8 mouse cellular contexts compared by ENCODE assay signal in genomic region chr5:106825301-106825853, GRCm38 (mm10).
A peak's percentile ranks its signal among the peaks of the same experiment; 100 is the strongest.
DNase-seq lines count a peak whose midpoint lies in the region; ATAC-seq lines count a peak whose summit lies in the region.

No protein-coding gene starts in this region.

- H3K4me3 ChIP-seq in embryonic facial prominence, embryonic 10.5 days, result peak overlapping the region; percentile 55
- peak overlapping the region; percentile 36 for H3K4me3 ChIP-seq in hindbrain, embryonic 12.5 days
- H3K4me3 ChIP-seq in limb, embryonic 11.5 days (ENCODE audit: low read depth, low read length), result peak overlapping the region; percentile 18; the same call in 1 of the 2 replicates
- peak overlapping the region; percentile 21 for H3K4me3 ChIP-seq in midbrain, embryonic 11.5 days (ENCODE audit: low read depth, low read length)

- 12% methylated on average over 19 of the region's 19 CpGs for WGBS in embryonic facial prominence, embryonic 10.5 days
- WGBS in hindbrain, embryonic 12.5 days, result 5% methylated on average over 19 of the region's 19 CpGs
- 18% methylated on average over 19 of the region's 19 CpGs for WGBS in limb, embryonic 11.5 days
- WGBS in midbrain, embryonic 11.5 days, result 14% methylated on average over 19 of the region's 19 CpGs

- peaks cover 8% of the 10 kb centered on the region for H3K4me1 ChIP-seq in embryonic facial prominence, embryonic 10.5 days
- H3K4me1 ChIP-seq in hindbrain, embryonic 12.5 days, result peaks cover 11% of the 10 kb centered on the region; the same call in 1 of the 2 replicates
- H3K4me1 ChIP-seq in limb, embryonic 11.5 days (ENCODE audit: control insufficient read depth, insufficient read depth, low read length), result no peaks in the 10 kb centered on the region
- peaks cover 7% of the 10 kb centered on the region for H3K4me1 ChIP-seq in midbrain, embryonic 11.5 days (ENCODE audit: control insufficient read depth, insufficient read depth, low read length)

- H3K36me3 ChIP-seq in embryonic facial prominence, embryonic 10.5 days (replicated peaks), result no peaks in the 10 kb centered on the region
- H3K36me3 ChIP-seq in hindbrain, embryonic 12.5 days, result no peaks in the 10 kb centered on the region
- H3K36me3 ChIP-seq in limb, embryonic 11.5 days (ENCODE audit: control insufficient read depth, insufficient read depth, low read length), result no peaks in the 10 kb centered on the region
- no peaks in the 10 kb centered on the region for H3K36me3 ChIP-seq in midbrain, embryonic 11.5 days (ENCODE audit: control insufficient read depth, insufficient read depth, low read length)

- ATAC-seq in hindbrain, embryonic 12.5 days (ENCODE audit: low FRiP score), result peak; percentile 85
- no peak for ATAC-seq in limb, embryonic 11.5 days (ENCODE audit: insufficient number of reproducible peaks, low FRiP score, low TSS enrichment, low read depth)
- peak; percentile 82 for ATAC-seq in midbrain, embryonic 11.5 days (ENCODE audit: low FRiP score)

- H3K9me3 ChIP-seq in embryonic facial prominence, embryonic 10.5 days, result peaks cover 3% of the 10 kb centered on the region; the same call in 1 of the 2 replicates
- H3K9me3 ChIP-seq in hindbrain, embryonic 12.5 days (replicated peaks), result no peaks in the 10 kb centered on the region
- no peaks in the 10 kb centered on the region for H3K9me3 ChIP-seq in limb, embryonic 11.5 days (ENCODE audit: control insufficient read depth, low read length)
- no peaks in the 10 kb centered on the region for H3K9me3 ChIP-seq in midbrain, embryonic 11.5 days (ENCODE audit: control insufficient read depth, low read length)

- H3K27ac ChIP-seq in embryonic facial prominence, embryonic 10.5 days (replicated peaks), result peak overlapping the region; percentile 66
- H3K27ac ChIP-seq in hindbrain, embryonic 12.5 days, result peak overlapping the region; percentile 77
- no peak overlapping the region for H3K27ac ChIP-seq in limb, embryonic 11.5 days (replicated peaks; ENCODE audit: low read depth, low read length)
- peak overlapping the region; percentile 60 for H3K27ac ChIP-seq in midbrain, embryonic 11.5 days (ENCODE audit: low read depth, low read length)

- peaks cover 5% of the 10 kb centered on the region; the same call in 1 of the 2 replicates for H3K27me3 ChIP-seq in embryonic facial prominence, embryonic 10.5 days (replicated peaks; ENCODE audit: low read depth, poor library complexity, severe bottlenecking)
- H3K27me3 ChIP-seq in hindbrain, embryonic 12.5 days, result no peaks in the 10 kb centered on the region
- H3K27me3 ChIP-seq in limb, embryonic 11.5 days (ENCODE audit: control insufficient read depth, insufficient read depth, low read length), result no peaks in the 10 kb centered on the region
- H3K27me3 ChIP-seq in midbrain, embryonic 11.5 days (ENCODE audit: control insufficient read depth, insufficient read depth, low read length), result no peaks in the 10 kb centered on the region

- H3K4me2 ChIP-seq in hindbrain, embryonic 12.5 days (replicated peaks), result peak overlapping the region; percentile 67
- H3K4me2 ChIP-seq in limb, embryonic 11.5 days (ENCODE audit: low read depth, severe bottlenecking), result peak overlapping the region; percentile 40
- peak overlapping the region; percentile 66 for H3K4me2 ChIP-seq in midbrain, embryonic 11.5 days

- intact Hi-C loops in left cerebral cortex, postnatal 10 days (cut with DNase I), result no loop called here

- peak; percentile 22 to 58 for DNase-seq in left cerebral cortex, postnatal 10 days (ENCODE audit: extremely low spot score in 1 of 2, low spot score in 2 of 2)
- no peak for DNase-seq in left cerebral cortex, adult 8-10 months (ENCODE audit: low spot score in 2 of 2)
- peak; percentile 65 for DNase-seq in embryonic facial prominence, embryonic 10.5 days (ENCODE audit: low spot score)
- peak; percentile 55 for DNase-seq in limb, embryonic 11.5 days (ENCODE audit: low spot score)
- DNase-seq in midbrain, embryonic 11.5 days (ENCODE audit: low spot score, missing footprints), result peak; percentile 93
- DNase-seq in spleen, postnatal 36 days (ENCODE audit: low spot score in 2 of 2), result peak; percentile 43 to 46
- no peak for DNase-seq in gastrocnemius, postnatal 4 days (ENCODE audit: low spot score in 2 of 2)

- H3K9ac ChIP-seq in hindbrain, embryonic 12.5 days, result peak overlapping the region; percentile 53; the same call in 1 of the 2 replicates
- peak overlapping the region; percentile 9; the same call in 1 of the 2 replicates for H3K9ac ChIP-seq in limb, embryonic 11.5 days (ENCODE audit: low read length)
- H3K9ac ChIP-seq in midbrain, embryonic 11.5 days (ENCODE audit: low read length), result peak overlapping the region; percentile 50

Comparison
In these comparisons a context has a peak if more than half of its experiments do, and no peak if none do; other contexts are left out.
1. DNase-seq: peak in left cerebral cortex, postnatal 10 days (2 of 2), embryonic facial prominence, embryonic 10.5 days (single experiment), limb, embryonic 11.5 days (single experiment), midbrain, embryonic 11.5 days (single experiment) and spleen, postnatal 36 days (2 of 2); none in left cerebral cortex, adult 8-10 months (0 of 2) and gastrocnemius, postnatal 4 days (0 of 2).
2. Peak in every context shown above with its lines, with median percentiles within 50 percentile points of each other: H3K4me3 ChIP-seq, H3K4me2 ChIP-seq and H3K9ac ChIP-seq.